Mouse (Mus musculus): ENCODE results near the gene Pard3.

DNA sequence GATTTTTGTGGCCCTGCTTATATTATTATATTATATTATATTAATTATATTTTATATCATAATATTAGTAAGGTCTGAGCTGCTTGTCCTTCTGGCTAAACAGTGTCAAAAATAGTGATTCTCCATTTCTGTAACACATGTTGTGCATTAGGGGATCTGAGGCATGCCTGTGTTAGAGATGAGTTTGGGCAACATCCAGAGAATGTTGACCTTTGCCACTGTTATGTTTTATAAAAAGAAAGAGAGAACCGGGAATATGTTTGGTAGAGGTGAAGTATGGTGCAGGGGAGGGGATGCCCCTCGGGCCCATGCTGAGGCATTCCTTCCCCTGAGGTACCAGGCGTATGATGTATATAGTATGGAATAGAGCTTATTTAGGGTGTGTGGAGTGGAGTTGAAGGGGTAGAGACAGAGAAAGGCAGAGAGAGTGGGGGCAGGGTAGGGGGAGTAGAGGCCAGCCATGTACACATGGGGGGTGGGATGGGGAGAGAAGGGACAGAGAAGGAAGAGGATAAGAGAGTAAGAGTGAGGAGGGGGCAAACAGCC is 95.8 kb downstream of the Pard3 start:
- TF ChIP-seq CTCF (IDR thresholded peaks at IDR 0.05; ENCODE audit: insufficient read depth, low read length): no peak
- TF ChIP-seq POLR2A (IDR thresholded peaks at IDR 0.05; ENCODE audit: borderline replicate concordance, extremely low read depth, low read depth, low read length): no peak

Data from lung, adult 2 months (tissue).